Mouse (Mus musculus) CD4-positive, CD25-positive, alpha-beta regulatory T cell, adult 4 months (primary cell): ENCODE results near the gene Cpsf4. TPM values are rescaled to one million over a fixed set of nuclear protein-coding genes. Genes with fewer than 3 reads are reported as not detected.
A peak's percentile ranks its signal among the peaks of the same experiment; 100 is the strongest.
"Not testable (repeated sequence)": the region's sequence is repeated elsewhere in the genome, so short reads cannot be mapped to it uniquely, and the experiment has no call there.

Experiments used
- ATAC-seq: one replicate; pipeline ENCODE4 v1.8.0; 2017
- polyA plus RNA-seq, 2 experiments: library from polyadenylated mRNA; unstranded; fragments of 100-300 nt; shearing (Covaris generic); gene quantifications; one replicate each; pipeline ENCODE4 v1.2.1; 2017

Gene Cpsf4
- polyA plus RNA-seq, 2 experiments from 2014 or later: 15.6 to 19.6 TPM

GRCm38 (mm10) chr5:145189416-145189815, 22.4 kb downstream of the Cpsf4 start:
- no peak for ATAC-seq

GRCm38 (mm10) chr5:145190373-145190772, 23.4 kb downstream of the Cpsf4 start:
- ATAC-seq: no peak

- peak; percentile 90 for ATAC-seq
Measured at GRCm38 (mm10) chr5:145190875-145191798, 24.1 kb downstream of the Cpsf4 start.

GRCm38 (mm10) chr5:145191962-145192361, 24.9 kb downstream of the Cpsf4 start, which contains the start of gene Atp5j2:
Atp5j2 (minus strand) TSS chr5:145192062.
- no peak for ATAC-seq

GRCm38 (mm10) chr5:145200387-145200786, 33.4 kb downstream of the Cpsf4 start:
- ATAC-seq: no peak

- peak; percentile 68 for ATAC-seq
Measured at GRCm38 (mm10) chr5:145201321-145201991, 34.4 kb downstream of the Cpsf4 start, which contains the start of gene Zkscan14. Zkscan14 (minus strand) TSS chr5:145201868.

GRCm38 (mm10) chr5:145202446-145202845, 35.4 kb downstream of the Cpsf4 start:
- no peak for ATAC-seq

- ATAC-seq: peak; percentile 78
Measured at GRCm38 (mm10) chr5:145203936-145204691, 37.1 kb downstream of the Cpsf4 start, which contains the start of gene Zkscan5. Zkscan5 (plus strand) TSS chr5:145204562.

GRCm38 (mm10) chr5:145205041-145205440, 38.0 kb downstream of the Cpsf4 start:
- no peak for ATAC-seq

GRCm38 (mm10) chr5:145207385-145207784, 40.4 kb downstream of the Cpsf4 start:
- no peak for ATAC-seq

- ATAC-seq: no peak
Measured at GRCm38 (mm10) chr5:145207954-145208353, 40.9 kb downstream of the Cpsf4 start.

GRCm38 (mm10) chr5:145208391-145208790, 41.4 kb downstream of the Cpsf4 start:
- ATAC-seq: not testable (repeated sequence)

GRCm38 (mm10) chr5:145211340-145211739, 44.3 kb downstream of the Cpsf4 start:
- ATAC-seq: no peak

- ATAC-seq: no peak
Measured at GRCm38 (mm10) chr5:145212216-145212615, 45.2 kb downstream of the Cpsf4 start.

- ATAC-seq: no peak
Measured at GRCm38 (mm10) chr5:145213505-145213904, 46.5 kb downstream of the Cpsf4 start.

GRCm38 (mm10) chr5:145214679-145215078, 47.7 kb downstream of the Cpsf4 start:
- no peak for ATAC-seq

GRCm38 (mm10) chr5:145217746-145218145, 50.7 kb downstream of the Cpsf4 start:
- ATAC-seq: no peak

GRCm38 (mm10) chr5:145218206-145218605, 51.2 kb downstream of the Cpsf4 start:
- no peak for ATAC-seq

GRCm38 (mm10) chr5:145218671-145219070, 51.7 kb downstream of the Cpsf4 start:
- ATAC-seq: no peak

GRCm38 (mm10) chr5:145219981-145220380, 53.0 kb downstream of the Cpsf4 start:
- ATAC-seq: no peak

- ATAC-seq: no peak
Measured at GRCm38 (mm10) chr5:145222840-145223239, 55.8 kb downstream of the Cpsf4 start.

- no peak for ATAC-seq
Measured at GRCm38 (mm10) chr5:145223395-145223794, 56.4 kb downstream of the Cpsf4 start.

GRCm38 (mm10) chr5:145226453-145226852, 59.4 kb downstream of the Cpsf4 start:
- no peak for ATAC-seq
